Mouse (Mus musculus) forebrain, postnatal 0 days (tissue): Measurements from ENCODE around the gene Fam120b. TPM values are rescaled to one million over a fixed set of nuclear protein-coding genes. Genes with fewer than 3 reads are reported as not detected.

ENCODE experiments used
- ATAC-seq: fragments of 200-750 bp; cut with Nextera tagmentation; 2 replicates; pipeline ENCODE4 v1.8.0; 2017; ENCODE audit warnings: mild to moderate bottlenecking, moderate library complexity
- DNase-seq: peaks from one replicate; pipeline ENCODE4 v3.0.0-alpha.2; 2015
- H3K27ac ChIP-seq: fragments of 300-500 bp; sonication (generic); 2 replicates; pipeline ENCODE4 v1.5.1; 2014; ENCODE audit warnings: low read depth, mild to moderate bottlenecking, antibody characterized with exemption, low read length, moderate library complexity, mixed read lengths
- H3K27me3 ChIP-seq: fragments of 300-500 bp; sonication (generic); 2 replicates; pipeline ENCODE4 v1.6.1; 2014; ENCODE audit warnings: mild to moderate bottlenecking, low read length, mixed read lengths; ENCODE audit not compliant: insufficient read depth
- H3K36me3 ChIP-seq: fragments of 300-500 bp; sonication (generic); 2 replicates; pipeline ENCODE4 v1.6.1; 2014; ENCODE audit warnings: mild to moderate bottlenecking, moderate library complexity; ENCODE audit not compliant: insufficient read depth
- H3K4me1 ChIP-seq: fragments of 300-500 bp; sonication (generic); 2 replicates; pipeline ENCODE4 v1.6.1; 2014; ENCODE audit warnings: antibody characterized with exemption; ENCODE audit not compliant: insufficient read depth
- H3K4me2 ChIP-seq: fragments of 300-500 bp; sonication (generic); 2 replicates; pipeline ENCODE4 v1.6.1; 2014; ENCODE audit warnings: low read depth, mild to moderate bottlenecking, moderate library complexity
- H3K4me3 ChIP-seq: fragments of 300-500 bp; sonication (generic); 2 replicates; pipeline ENCODE4 v1.5.1; 2014; ENCODE audit warnings: low read depth, low read length, mixed read lengths
- H3K9ac ChIP-seq: fragments of 300-500 bp; sonication (generic); 2 replicates; pipeline ENCODE4 v1.6.1; 2014; ENCODE audit warnings: mild to moderate bottlenecking
- H3K9me3 ChIP-seq: fragments of 300-500 bp; sonication (generic); 2 replicates; pipeline ENCODE4 v1.6.1; 2016; ENCODE audit warnings: low read length
- CTCF ChIP-seq: sonication (generic); IDR thresholded peaks from 2 replicates; pipeline ENCODE4 v1.5.1; 2016; ENCODE audit warnings: antibody characterized with exemption, control low read depth, low read depth
- WGBS: fragments of 180-500 bp; shearing (Covaris S2); extraction: QIAGEN DNeasy Blood & Tissue Kit; methylation state at CpG from one replicate; pipeline ENCODE4 v1.1.7; 2014; 5-methylcytosine and 5-hydroxymethylcytosine counted together
- polyA plus RNA-seq: library from polyadenylated mRNA; unstranded; fragments of >200 nt; fragmentation: Nextera tagmentation; extraction: Ambion mirVana; gene quantifications from 2 replicates; pipeline ENCODE4 v1.2.1, GENCODE M21; 2015
- total RNA-seq: library from RNA; depleted of rRNA; stranded (reverse); fragments of >200 nt; gene quantifications from 2 replicates; pipeline ENCODE4 v1.2.3, GENCODE M21; 2014

Gene Fam120b
- total and polyA plus RNA-seq, 2 experiments from 2014 or later = 36.3 to 43.8 TPM

GRCm38 (mm10) chr17:15421446-15421845 lies 25.4 kb downstream of the Fam120b start:
- ATAC-seq (no peak), DNase-seq (no peak)
- Histone ChIP-seq H3K27ac (no peak overlapping the region), H3K36me3 (peaks cover 92% of the 10 kb centered on the region), H3K4me1 (no peaks in the 10 kb centered on the region), H3K9ac (no peak overlapping the region), H3K4me3 (no peak overlapping the region), H3K9me3 (no peaks in the 10 kb centered on the region), H3K4me2 (no peak overlapping the region), H3K27me3 (no peaks in the 10 kb centered on the region)
- WGBS = 95% methylated on average over 6 of the region's 6 CpGs
- no peak for TF ChIP-seq CTCF

- ATAC-seq = no peak
These were observed 26.7 kb downstream of the Fam120b start for GRCm38 (mm10) chr17:15422666-15423065.

DNA sequence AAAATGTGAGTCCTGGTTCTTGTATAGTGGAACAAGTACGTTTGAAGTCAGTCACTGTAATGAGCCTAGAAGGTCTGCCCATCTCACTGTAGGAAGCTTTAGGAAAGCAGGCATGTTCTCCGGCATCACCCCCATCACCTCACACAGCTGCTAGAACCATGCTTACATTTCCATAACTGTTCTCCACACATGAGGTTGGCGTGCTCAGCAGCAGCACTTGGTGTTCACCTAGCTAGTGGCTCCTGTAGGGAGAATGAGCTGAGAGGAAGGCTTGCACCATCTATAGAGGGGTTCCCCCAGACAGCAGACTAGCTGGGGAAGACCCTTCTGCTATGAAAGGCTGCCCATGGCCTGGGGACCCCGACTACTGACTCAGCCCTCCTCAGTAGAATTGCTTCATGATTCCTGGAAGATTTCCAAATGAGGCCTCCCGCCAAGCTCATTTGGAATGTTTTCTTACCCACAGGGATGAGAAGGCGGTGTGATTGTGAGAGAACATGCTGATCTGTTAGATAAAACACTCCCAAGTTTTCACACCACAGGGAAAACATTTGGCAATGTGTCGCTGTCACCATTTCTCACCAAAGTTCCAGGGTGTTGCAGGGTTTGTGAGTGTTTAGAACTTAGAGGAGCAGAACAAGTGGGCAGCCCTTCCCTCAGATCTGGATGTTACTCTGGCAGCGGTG lies 27.2 kb downstream of the Fam120b start:
- DNase-seq = peak; percentile 27
- Histone ChIP-seq H3K9me3 (no peaks in the 10 kb centered on the region), H3K9ac (no peak overlapping the region), H3K27me3 (no peaks in the 10 kb centered on the region), H3K4me3 (no peak overlapping the region), H3K27ac (no peak overlapping the region), H3K4me1 (no peaks in the 10 kb centered on the region), H3K4me2 (no peak overlapping the region), H3K36me3 (peaks cover 89% of the 10 kb centered on the region)
- no peak for TF ChIP-seq CTCF
- ATAC-seq = no peak
- 55% methylated on average over 8 of the region's 8 CpGs for WGBS

More at GRCm38 (mm10) chr17:15422666-15423065, 26.7 kb downstream of the Fam120b start:
- DNase-seq = no peak
- H3K27ac ChIP-seq = no peak overlapping the region
- no peaks in the 10 kb centered on the region for H3K27me3 ChIP-seq
- H3K4me2 ChIP-seq = no peak overlapping the region
- no peaks in the 10 kb centered on the region for H3K9me3 ChIP-seq
- no peaks in the 10 kb centered on the region for H3K4me1 ChIP-seq
- H3K9ac ChIP-seq = no peak overlapping the region
- peaks cover 90% of the 10 kb centered on the region for H3K36me3 ChIP-seq
- TF ChIP-seq CTCF = no peak
- WGBS = 94% methylated on average over 9 of the region's 9 CpGs
- no peak overlapping the region for H3K4me3 ChIP-seq

- DNase-seq (no peak), ATAC-seq (no peak)
- Histone ChIP-seq H3K4me1 (no peaks in the 10 kb centered on the region), H3K4me2 (no peak overlapping the region), H3K27ac (no peak overlapping the region), H3K9ac (no peak overlapping the region), H3K4me3 (no peak overlapping the region), H3K36me3 (peaks cover 88% of the 10 kb centered on the region), H3K9me3 (no peaks in the 10 kb centered on the region), H3K27me3 (no peaks in the 10 kb centered on the region)
- TF ChIP-seq CTCF = no peak
- 95% methylated on average over 3 of the region's 3 CpGs for WGBS
These were observed 29.9 kb downstream of the Fam120b start for GRCm38 (mm10) chr17:15425931-15426330.

DNA sequence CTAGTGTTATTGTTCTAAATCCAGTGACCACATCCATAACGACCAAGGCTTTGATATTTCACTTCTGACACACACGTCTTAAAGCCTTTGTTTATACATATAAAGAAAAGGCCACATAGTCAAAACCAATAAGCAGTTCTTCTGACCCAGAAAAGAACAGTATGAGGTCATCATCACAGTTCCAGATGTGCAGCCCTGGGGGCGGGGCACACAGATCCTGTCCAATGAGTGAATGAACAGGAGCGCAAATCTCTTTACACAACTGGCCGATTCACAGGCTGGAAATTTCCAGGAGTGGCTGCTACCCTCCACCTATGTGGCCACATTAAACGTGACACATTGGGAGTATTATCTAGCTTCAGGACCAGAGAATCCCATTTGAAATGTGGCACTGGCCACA lies 33.4 kb downstream of the Fam120b start:
- no peak for ATAC-seq
- Histone ChIP-seq H3K27ac (no peak overlapping the region), H3K4me2 (no peak overlapping the region), H3K36me3 (peaks cover 72% of the 10 kb centered on the region), H3K27me3 (no peaks in the 10 kb centered on the region), H3K4me1 (no peaks in the 10 kb centered on the region), H3K9ac (no peak overlapping the region), H3K4me3 (no peak overlapping the region), H3K9me3 (no peaks in the 10 kb centered on the region)
- 79% methylated on average over 6 of the region's 6 CpGs for WGBS
- no peak for TF ChIP-seq CTCF
- no peak for DNase-seq

DNA sequence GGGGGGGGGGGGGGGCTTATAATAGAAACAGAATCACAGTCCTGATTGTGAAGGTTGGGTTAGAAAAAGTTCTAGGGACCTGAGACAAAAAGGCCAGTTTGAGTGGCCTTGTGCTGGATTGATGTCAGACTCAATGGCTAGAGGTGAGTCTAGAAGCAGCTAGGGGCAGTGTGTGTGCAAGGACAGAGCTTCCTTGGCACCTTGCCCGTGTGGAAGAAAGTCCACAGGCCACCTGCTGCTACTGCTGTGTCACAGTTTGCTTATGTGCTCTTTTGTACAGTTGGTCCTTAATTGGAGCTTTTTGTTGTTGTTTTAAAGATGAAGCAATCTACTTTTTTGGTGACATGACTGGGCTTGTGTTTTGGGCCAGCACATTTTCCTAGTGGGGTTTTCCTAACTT lies 33.9 kb downstream of the Fam120b start:
- Histone ChIP-seq H3K27me3 (no peaks in the 10 kb centered on the region), H3K9me3 (no peaks in the 10 kb centered on the region), H3K9ac (no peak overlapping the region), H3K4me1 (no peaks in the 10 kb centered on the region), H3K4me2 (no peak overlapping the region), H3K36me3 (peaks cover 69% of the 10 kb centered on the region), H3K27ac (no peak overlapping the region), H3K4me3 (no peak overlapping the region)
- 61% methylated on average over 1 of the region's 1 CpGs for WGBS
- ATAC-seq (no peak), DNase-seq (no peak)
- TF ChIP-seq CTCF = no peak

DNA sequence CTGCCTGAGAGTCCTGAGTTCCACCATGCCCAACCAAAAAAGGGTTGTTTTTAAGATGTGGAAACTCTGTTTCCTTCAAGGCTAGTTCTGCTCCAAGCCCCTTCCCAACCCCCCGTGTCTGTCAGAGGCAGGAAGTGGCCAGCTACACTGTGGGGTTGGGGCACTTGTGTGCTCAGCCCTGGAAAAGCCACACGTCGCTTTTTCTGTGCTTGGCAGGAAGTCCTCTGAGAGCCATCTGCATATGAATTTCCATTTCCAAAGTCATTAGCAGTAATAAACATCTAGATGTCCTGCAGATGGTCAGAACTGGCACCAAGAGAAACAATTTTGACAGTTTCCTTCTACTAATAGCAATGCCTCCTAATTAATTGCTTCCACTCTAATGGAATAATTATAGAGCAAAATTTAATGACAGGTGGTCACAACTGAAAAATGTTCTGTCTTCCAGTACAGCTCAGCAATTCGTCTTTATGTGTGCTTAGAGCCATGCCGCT lies 35.1 kb downstream of the Fam120b start:
- WGBS = 44% methylated on average over 5 of the region's 5 CpGs
- peaks cover 58% of the 10 kb centered on the region for H3K36me3 ChIP-seq
- no peak overlapping the region for H3K4me2 ChIP-seq
- H3K4me1 ChIP-seq = no peaks in the 10 kb centered on the region
- no peak overlapping the region for H3K9ac ChIP-seq
- no peaks in the 10 kb centered on the region for H3K9me3 ChIP-seq
- H3K27me3 ChIP-seq = no peaks in the 10 kb centered on the region
- H3K27ac ChIP-seq = no peak overlapping the region
- no peak for TF ChIP-seq CTCF
- ATAC-seq = peak; percentile 51
- no peak overlapping the region for H3K4me3 ChIP-seq
- peak; percentile 42 for DNase-seq
